Mouse (Mus musculus): ENCODE measurements around the gene Ccdc162. TPM values are rescaled to one million over a fixed set of nuclear protein-coding genes. Genes with fewer than 3 reads are reported as not detected.
"Not testable (repeated sequence)": the region's sequence is repeated elsewhere in the genome, so short reads cannot be mapped to it uniquely, and the experiment has no call there.

Gene Ccdc162
- polyA plus RNA-seq, 1 experiment: 0.88 TPM

- DNase-seq (ENCODE audit: low read depth, low spot score): no peak
- 40% methylated on average over 8 of the region's 8 CpGs for WGBS
Observed at GRCm38 (mm10) chr10:41709341-41709740, 7.1 kb downstream of the Ccdc162 start.

GRCm38 (mm10) chr10:41699669-41700068, 16.8 kb downstream of the Ccdc162 start:
- DNase-seq (ENCODE audit: low read depth, low spot score): no peak
- whole genome bisulfite sequencing: 71% methylated on average over 5 of the region's 5 CpGs

DNA sequence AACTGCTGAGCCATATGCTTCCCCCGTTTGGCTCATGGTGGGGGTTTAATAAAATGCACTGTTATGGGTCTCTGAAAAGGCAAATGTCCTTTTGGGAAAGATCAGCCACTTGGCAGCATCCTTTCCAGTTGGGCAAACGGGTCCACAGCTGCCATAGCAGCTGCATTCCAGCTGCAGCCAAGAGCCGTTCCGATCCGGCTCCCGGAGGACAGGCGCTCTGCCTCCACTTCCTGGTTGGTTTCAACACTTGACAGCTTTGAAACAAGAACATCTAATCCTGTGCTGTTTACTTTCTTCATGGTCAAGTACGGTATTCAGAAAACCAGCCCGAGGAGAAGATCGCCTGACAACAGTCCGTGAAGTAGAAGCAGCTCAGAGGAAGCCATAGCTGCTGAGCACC, 19.4 kb downstream of the Ccdc162 start:
- DNase-seq (ENCODE audit: low read depth, low spot score): no peak
- 58% methylated on average over 11 of the region's 11 CpGs for WGBS

DNA sequence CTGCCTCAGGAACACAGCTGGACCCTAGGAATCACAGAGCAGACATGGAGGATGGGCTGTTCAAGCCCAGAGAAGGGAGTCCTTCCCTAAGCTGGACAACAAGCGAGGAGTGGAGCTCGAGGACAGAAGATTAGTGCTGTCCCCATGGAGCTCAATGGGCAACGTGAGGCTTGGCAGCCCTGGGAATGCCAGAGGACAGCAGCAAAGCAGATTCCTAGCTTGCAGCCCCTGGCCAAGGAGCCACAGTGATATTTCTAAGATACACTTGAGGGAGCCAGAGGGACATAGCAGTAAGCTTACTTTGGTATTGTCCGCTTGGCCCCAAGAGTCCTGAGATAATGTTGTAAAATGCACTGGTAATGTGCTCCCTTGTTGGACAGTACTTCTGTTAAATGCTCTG, 25.5 kb downstream of the Ccdc162 start:
- 62% methylated on average over 4 of the region's 4 CpGs for WGBS
- DNase-seq (ENCODE audit: low read depth, low spot score): no peak

- DNase-seq (ENCODE audit: low read depth, low spot score): peak; percentile 44
- 20% methylated on average over 24 of the region's 24 CpGs for WGBS
Observed at GRCm38 (mm10) chr10:41689941-41690887, 26.2 kb downstream of the Ccdc162 start.

- 3% methylated on average over 21 of the region's 21 CpGs for WGBS
- no peak for DNase-seq (ENCODE audit: low read depth, low spot score)
Observed at GRCm38 (mm10) chr10:41684548-41684996, 31.9 kb downstream of the Ccdc162 start.

GRCm38 (mm10) chr10:41682546-41683393, 33.7 kb downstream of the Ccdc162 start:
- DNase-seq (ENCODE audit: low read depth, low spot score): peak; percentile 63
- 29% methylated on average over 16 of the region's 16 CpGs for WGBS

DNA sequence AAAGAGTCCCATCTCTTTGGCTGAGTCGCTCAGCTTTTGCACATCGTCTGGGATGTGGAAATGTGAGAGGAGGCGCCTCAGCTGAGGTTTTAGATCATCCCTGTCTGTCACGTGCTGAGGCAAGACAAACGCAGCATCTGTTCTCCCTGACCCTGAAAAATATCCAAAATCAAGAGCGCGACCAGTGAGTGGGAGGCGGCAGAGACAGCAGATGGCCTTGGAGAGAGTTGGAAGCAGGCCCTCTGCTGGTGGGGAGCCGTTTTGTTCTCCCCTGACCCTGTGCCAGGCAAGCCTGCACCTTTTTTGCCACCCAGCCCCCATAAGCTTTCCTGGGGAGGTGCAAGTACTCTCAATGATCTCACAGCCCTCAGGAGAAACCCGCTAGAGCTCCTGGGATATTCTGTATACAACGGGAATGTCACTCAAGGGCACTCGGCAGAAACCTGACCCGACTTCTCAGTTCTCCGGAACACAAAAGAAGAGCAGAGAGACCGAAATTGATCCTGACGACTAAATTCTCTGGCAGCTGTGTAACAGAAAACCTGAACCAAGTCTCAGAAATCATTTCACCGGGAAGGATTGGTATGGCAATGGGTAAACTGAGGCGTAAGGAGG, 37.6 kb downstream of the Ccdc162 start:
- WGBS: 41% methylated on average over 18 of the region's 18 CpGs
- DNase-seq (ENCODE audit: low read depth, low spot score): no peak

GRCm38 (mm10) chr10:41677396-41677795, 39.0 kb downstream of the Ccdc162 start:
- no peak for DNase-seq (ENCODE audit: low read depth, low spot score)
- WGBS: 49% methylated on average over 8 of the region's 8 CpGs

- WGBS: 65% methylated on average over 6 of the region's 6 CpGs
- no peak for DNase-seq (ENCODE audit: low read depth, low spot score)
Observed at GRCm38 (mm10) chr10:41676661-41677061, 39.8 kb downstream of the Ccdc162 start.

- no peak for DNase-seq (ENCODE audit: low read depth, low spot score)
- 85% methylated on average over 6 of the region's 6 CpGs for WGBS
Observed at GRCm38 (mm10) chr10:41675842-41676571, 40.4 kb downstream of the Ccdc162 start.

GRCm38 (mm10) chr10:41675243-41675642, 41.2 kb downstream of the Ccdc162 start:
- no peak for DNase-seq (ENCODE audit: low read depth, low spot score)
- 53% methylated on average over 6 of the region's 6 CpGs for WGBS

DNA sequence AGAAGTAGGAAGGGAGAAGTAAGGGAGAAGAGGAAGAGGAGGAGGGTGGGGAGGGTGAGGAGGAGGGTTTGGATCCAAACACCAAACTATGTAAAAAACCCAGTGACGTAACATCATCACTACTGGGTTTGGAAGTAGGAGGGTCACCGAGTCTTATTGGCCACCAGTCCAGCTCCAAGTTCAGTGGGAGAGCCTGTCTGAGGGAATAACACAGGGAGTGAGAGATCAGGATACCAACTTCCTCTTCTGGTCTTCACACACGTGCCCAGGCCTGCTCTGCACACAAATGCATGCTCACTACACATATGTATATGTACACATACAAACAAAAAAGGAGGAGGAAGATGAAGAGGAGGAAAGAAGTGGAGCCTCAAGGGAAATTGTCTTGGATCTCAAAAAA, 42.1 kb downstream of the Ccdc162 start:
- 48% methylated on average over 3 of the region's 3 CpGs for WGBS
- no peak for DNase-seq (ENCODE audit: low read depth, low spot score)

DNA sequence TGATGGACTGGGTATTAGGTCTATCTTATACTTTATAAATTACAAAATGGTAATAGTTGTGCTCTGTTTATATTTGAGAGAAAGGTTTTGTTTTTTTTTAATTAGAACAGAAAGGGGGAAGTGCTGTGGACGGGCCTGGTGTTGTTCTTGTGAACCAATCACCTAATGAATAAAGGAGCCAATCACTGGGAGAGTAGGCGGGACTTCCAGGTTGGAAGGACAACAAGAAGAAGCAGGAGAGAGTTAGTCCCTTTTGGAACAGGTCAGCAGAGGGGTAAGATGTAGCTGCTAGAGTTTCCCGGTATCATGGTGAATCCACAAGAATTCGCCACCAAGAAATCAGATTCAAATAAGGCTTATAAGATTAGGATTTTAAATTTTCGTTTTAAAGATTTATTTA, 46.2 kb downstream of the Ccdc162 start:
- WGBS: 80% methylated on average over 5 of the region's 5 CpGs
- no peak for DNase-seq (ENCODE audit: low read depth, low spot score)

DNA sequence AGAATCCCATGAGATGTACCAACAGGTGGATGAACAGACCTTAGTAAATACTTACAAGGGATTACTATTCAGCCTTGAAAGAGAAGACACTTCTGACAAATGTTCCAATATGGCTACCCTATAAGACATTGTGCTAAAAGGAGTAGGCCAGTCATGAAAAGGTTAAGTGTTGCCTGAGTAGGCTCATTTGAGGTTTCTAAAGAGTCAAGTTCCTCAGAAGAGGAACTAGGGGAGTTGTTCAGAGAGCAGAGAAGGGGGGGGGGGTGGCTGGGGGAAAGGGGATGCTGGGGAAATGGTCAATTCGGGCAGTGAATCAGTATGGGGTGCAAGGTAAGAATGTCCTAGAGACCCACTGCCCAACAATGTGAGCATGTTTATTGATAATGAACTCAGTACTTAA, 50.9 kb downstream of the Ccdc162 start:
- DNase-seq (ENCODE audit: low read depth, low spot score): no peak
- 83% methylated on average over 1 of the region's 1 CpGs for WGBS

DNA sequence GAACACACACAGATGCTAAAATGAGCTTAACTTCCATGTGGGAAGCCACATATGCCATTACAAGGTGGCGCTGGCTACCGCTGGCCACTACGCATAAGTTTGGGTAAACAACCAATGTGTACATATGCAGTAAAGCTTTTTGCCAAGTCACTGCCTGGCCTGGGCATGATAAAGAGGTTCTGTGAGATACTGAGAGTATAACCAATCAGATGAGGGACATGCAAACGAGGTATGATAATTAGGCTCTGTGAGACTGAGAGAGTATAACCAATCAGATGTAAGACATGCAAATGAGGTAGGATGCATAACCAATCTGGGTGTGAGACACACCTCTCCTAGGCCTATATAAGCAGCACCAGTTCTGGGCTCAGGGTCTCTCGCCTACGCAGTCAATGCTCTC, 56.8 kb downstream of the Ccdc162 start:
- DNase-seq (ENCODE audit: low read depth, low spot score): not testable (repeated sequence)
- WGBS: 87% methylated on average over 6 of the region's 6 CpGs

GRCm38 (mm10) chr10:41655684-41656083, 60.8 kb downstream of the Ccdc162 start:
- DNase-seq (ENCODE audit: low read depth, low spot score): not testable (repeated sequence)

DNA sequence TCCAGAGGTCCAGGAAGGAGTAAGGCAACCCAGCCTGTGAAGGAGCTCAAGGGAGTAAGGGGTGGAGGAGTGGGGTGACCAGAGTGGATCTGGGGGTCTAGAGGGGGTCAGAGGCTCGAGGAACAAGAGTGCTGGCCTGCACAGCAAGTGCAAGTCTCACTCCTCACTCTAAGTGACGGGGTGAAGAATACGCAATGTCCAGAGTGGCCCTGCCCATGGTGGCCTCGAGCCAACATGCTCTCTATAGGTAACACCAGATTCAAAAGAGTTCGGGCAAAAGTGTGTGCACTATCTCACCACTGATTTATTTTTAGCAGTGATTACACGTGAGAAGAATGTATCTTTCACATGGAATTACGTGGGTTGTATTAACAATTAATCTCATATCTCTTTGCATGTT, 63.4 kb downstream of the Ccdc162 start:
- WGBS: 57% methylated on average over 7 of the region's 7 CpGs
- DNase-seq (ENCODE audit: low read depth, low spot score): no peak

DNA sequence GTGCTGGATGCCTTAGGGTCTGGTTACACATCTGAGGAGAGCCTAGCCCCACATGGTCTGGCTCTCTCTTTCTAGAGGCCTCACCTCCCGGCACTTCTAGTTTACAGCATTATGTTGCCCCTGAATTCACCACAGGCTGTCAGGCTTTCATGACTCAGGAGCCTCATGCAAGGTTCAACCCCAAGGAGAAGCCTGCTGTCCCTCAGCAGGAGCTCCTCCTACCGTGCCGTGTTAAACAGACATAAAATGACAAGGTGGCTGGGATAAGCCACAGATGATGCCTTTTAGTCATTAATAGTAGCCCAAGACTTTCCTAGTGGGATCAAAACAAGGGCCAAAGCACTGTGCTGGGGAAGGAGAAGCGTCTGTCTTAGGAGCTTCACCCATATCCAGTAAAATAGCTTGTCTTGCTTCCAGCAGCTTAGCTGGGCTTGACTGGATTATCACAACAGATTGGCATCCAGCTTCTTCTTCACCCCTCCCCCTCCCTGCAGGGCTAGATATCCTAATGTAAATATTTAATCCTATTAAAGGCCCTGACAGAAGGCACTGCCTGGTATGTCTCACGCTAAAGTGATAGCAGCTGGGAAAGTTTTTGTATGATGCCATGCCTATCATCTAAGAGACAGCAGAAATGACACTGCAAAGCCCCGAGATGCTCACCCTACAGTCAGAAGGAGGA, 64.2 kb downstream of the Ccdc162 start:
- no peak for DNase-seq (ENCODE audit: low read depth, low spot score)
- 43% methylated on average over 6 of the region's 6 CpGs for WGBS

Data from large intestine, adult 2 months (tissue).